Mouse (Mus musculus): Measurements from ENCODE around the gene Map3k5. TPM values are rescaled to one million over a fixed set of nuclear protein-coding genes. Genes with fewer than 3 reads are reported as not detected.

The Map3k5 gene
- total RNA-seq, 2 experiments from 2014 or later, result 6.3 to 6.7 TPM

- DNase-seq, result no peak
- intact Hi-C loops (cut with DNase I), result no loop called here
These were observed 102.1 kb downstream of the Map3k5 start for GRCm38 (mm10) chr10:20036375-20036774.

- intact Hi-C loops (cut with DNase I), result no loop called here
- no peak for DNase-seq
These were observed 102.6 kb downstream of the Map3k5 start for GRCm38 (mm10) chr10:20036846-20037245.

- intact Hi-C loops (cut with DNase I), result no loop called here
- no peak for DNase-seq
These were observed 105.3 kb downstream of the Map3k5 start for GRCm38 (mm10) chr10:20039531-20039930.

GRCm38 (mm10) chr10:20040116-20040515 lies 105.8 kb downstream of the Map3k5 start:
- peak; percentile 31 to 36 for DNase-seq
- intact Hi-C loops (cut with DNase I), result loop anchor here (10.0 kb wide), 1 partner anchor 105 kb away; the partner anchor contains the start of gene Map3k5

- intact Hi-C loops (cut with DNase I), result loop anchor here (10.0 kb wide), 1 partner anchor 106 kb away; the partner anchor contains the start of gene Map3k5
- DNase-seq, result no peak
These were observed 106.4 kb downstream of the Map3k5 start for GRCm38 (mm10) chr10:20040677-20041076.

GRCm38 (mm10) chr10:20042081-20042480 lies 107.8 kb downstream of the Map3k5 start:
- intact Hi-C loops (cut with DNase I), result loop anchor here (10.0 kb wide), 1 partner anchor 107 kb away; the partner anchor contains the start of gene Map3k5
- no peak for DNase-seq

GRCm38 (mm10) chr10:20044051-20044450 lies 109.8 kb downstream of the Map3k5 start:
- intact Hi-C loops (cut with DNase I), result loop anchor here (10.0 kb wide), 1 partner anchor 109 kb away; the partner anchor contains the start of gene Map3k5
- no peak for DNase-seq

GRCm38 (mm10) chr10:20045733-20046495 lies 111.6 kb downstream of the Map3k5 start:
- DNase-seq, result no peak
- intact Hi-C loops (cut with DNase I), result loop anchor here (10.0 kb wide), 1 partner anchor 111 kb away; the partner anchor contains the start of gene Map3k5

GRCm38 (mm10) chr10:20056859-20057644 lies 122.8 kb downstream of the Map3k5 start:
- DNase-seq, result no peak
- intact Hi-C loops (cut with DNase I), result no loop called here

- DNase-seq, result no peak
- intact Hi-C loops (cut with DNase I), result no loop called here
These were observed 123.8 kb downstream of the Map3k5 start for GRCm38 (mm10) chr10:20058031-20058430.

GRCm38 (mm10) chr10:20058841-20059240 lies 124.6 kb downstream of the Map3k5 start:
- intact Hi-C loops (cut with DNase I), result no loop called here
- DNase-seq, result no peak

GRCm38 (mm10) chr10:20060320-20060970 lies 126.2 kb downstream of the Map3k5 start:
- intact Hi-C loops (cut with DNase I), result no loop called here
- peak in 1 of 2 experiments; percentile 21 for DNase-seq

- no peak for DNase-seq
- intact Hi-C loops (cut with DNase I), result no loop called here
These were observed 130.4 kb downstream of the Map3k5 start for GRCm38 (mm10) chr10:20064556-20065207.

GRCm38 (mm10) chr10:20066069-20066665 lies 131.9 kb downstream of the Map3k5 start:
- intact Hi-C loops (cut with DNase I), result no loop called here
- no peak for DNase-seq

- intact Hi-C loops (cut with DNase I), result loop anchor here (5.0 kb wide), 1 partner anchor 163 kb away; the partner anchor contains the start of gene Pex7
- no peak for DNase-seq
These were observed 135.6 kb downstream of the Map3k5 start for GRCm38 (mm10) chr10:20069771-20070460.

GRCm38 (mm10) chr10:20070576-20071109 lies 136.4 kb downstream of the Map3k5 start:
- intact Hi-C loops (cut with DNase I), result loop anchor here (5.0 kb wide), 1 partner anchor 163 kb away; the partner anchor contains the start of gene Pex7
- DNase-seq, result no peak

GRCm38 (mm10) chr10:20071716-20072115 lies 137.4 kb downstream of the Map3k5 start:
- DNase-seq, result no peak
- intact Hi-C loops (cut with DNase I), result loop anchor here (2.0 to 5.0 kb wide), 2 partner anchors 137 to 164 kb away; partner anchors contain the start of genes Map3k5 and Pex7

GRCm38 (mm10) chr10:20073236-20073893 lies 139.1 kb downstream of the Map3k5 start:
- intact Hi-C loops (cut with DNase I), result loop anchor here (2.0 to 5.0 kb wide), 2 partner anchors 139 to 166 kb away; partner anchors contain the start of genes Map3k5 and Pex7
- DNase-seq, result peak; percentile 56 to 67

Measured in gastrocnemius, postnatal 36 days (tissue).